Mouse (Mus musculus) erythroblast, embryonic 14.5 days (primary cell): ENCODE measurements at regions not wholly inside any gene's neighbourhood (a gene's known extent, or its start where the extent isn't known, plus 50 kb on each side); places are given as distances from the start of the nearest gene placed in this dataset.

Experiments used
- GATA1 ChIP-seq: IDR thresholded peaks from 2 replicates; pipeline ENCODE4 v1.6.1; 2012; ENCODE audit warnings: low read length, inconsistent platforms, mixed read lengths
- TAL1 ChIP-seq: IDR thresholded peaks from 3 replicates; pipeline ENCODE4 v1.6.1; 2012; ENCODE audit warnings: low read length, inconsistent platforms, mixed read lengths

DNA sequence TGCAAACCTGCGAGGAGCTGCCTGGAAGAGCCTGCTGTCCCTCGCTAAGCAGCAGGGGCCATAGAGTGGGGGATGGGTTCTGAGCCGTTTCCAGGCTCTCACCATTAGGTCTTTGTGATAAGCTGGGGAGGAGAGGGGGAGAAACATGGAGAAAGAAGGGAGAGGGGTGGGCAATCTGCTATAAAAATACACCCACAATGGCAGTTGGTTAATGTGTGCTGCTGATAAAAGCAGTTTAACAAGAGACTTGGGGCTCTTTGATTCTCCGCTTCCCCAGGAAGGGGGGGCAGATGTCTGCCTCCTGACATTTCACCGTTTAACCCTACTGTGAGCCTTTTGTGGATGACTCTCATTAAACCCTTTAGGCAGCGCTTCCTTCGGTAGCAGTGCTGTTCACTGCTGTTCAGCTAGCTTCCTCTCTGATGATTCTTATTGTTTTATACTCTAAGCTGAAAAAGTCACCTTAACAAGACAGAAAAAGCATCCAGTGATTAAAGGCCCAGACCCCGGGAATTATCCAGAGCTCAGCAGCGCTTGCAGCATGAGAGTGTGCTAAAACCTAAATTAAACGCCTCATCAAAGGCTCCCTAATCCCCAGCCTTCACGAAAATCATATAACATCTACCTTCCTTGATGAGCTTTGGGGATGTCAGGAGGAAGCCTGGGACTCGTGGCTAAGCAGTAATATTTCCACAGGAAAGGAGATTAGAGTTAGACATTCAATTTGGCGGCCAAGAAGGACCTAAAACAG lies 122.6 kb downstream of the Cd55b start:
- TF ChIP-seq GATA1 (no peak), TAL1 (no peak)
